In the genomic region with DNA sequence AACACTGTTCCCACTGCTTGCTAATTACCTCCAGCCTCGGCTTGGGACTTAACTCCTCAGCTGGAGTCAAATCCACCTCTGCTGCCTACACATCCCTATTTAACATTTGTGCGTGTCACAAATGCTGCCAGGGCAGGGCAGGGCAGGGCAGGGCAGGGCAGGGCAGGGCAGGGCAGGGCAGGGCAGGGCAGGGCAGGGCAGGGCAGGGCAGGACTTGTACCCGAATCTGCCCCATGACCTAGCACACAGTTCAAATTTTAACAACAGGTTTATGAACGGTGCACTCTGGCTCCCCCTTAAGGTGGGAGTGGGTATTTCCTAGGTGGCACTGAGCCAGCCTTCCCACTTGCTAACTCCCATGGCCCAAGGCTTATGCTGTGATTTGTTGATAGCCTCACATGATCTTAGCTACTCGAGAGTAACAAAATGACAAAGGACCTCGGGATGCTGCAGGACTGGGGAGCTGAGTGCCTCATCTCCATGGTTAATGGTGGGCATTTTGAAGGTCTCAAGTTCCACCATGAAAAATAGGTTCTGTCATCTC, we compare ENCODE assay signal across 8 mouse cellular contexts. TPM values are rescaled to one million over a fixed set of nuclear protein-coding genes. Genes with fewer than 3 reads are reported as not detected.
DNase-seq lines count a peak whose midpoint lies in the region; ATAC-seq and TF ChIP-seq lines count a peak whose summit lies in the region.

No protein-coding gene starts in this region.

- H3K9ac ChIP-seq in embryonic facial prominence, embryonic 11.5 days (replicated peaks; ENCODE audit: low read length): no peak overlapping the region

- WGBS in embryonic facial prominence, embryonic 11.5 days: 9% methylated on average over 6 of the region's 6 CpGs
- WGBS in spleen, adult 2 months: 15% methylated on average over 6 of the region's 6 CpGs

- no peak overlapping the region for H3K27ac ChIP-seq in embryonic facial prominence, embryonic 11.5 days (replicated peaks; ENCODE audit: low read depth, low read length)
- H3K27ac ChIP-seq in spleen, adult 2 months (ENCODE audit: insufficient read depth, low read length): no peak overlapping the region

- no peaks in the 10 kb centered on the region for H3K9me3 ChIP-seq in embryonic facial prominence, embryonic 11.5 days (replicated peaks; ENCODE audit: control insufficient read depth, low read length)

- H3K4me2 ChIP-seq in embryonic facial prominence, embryonic 11.5 days (ENCODE audit: low read depth, low read length): no peak overlapping the region

- no peak for TF ChIP-seq POLR2A in spleen, adult 2 months (IDR thresholded peaks at IDR 0.05; ENCODE audit: low read depth, low read length)

- peak; percentile 55 to 77 for DNase-seq in left cerebral cortex, adult 18-20 months (ENCODE audit: low spot score in 2 of 2)
- DNase-seq in left cerebral cortex, adult 11 months (ENCODE audit: low spot score): no peak
- DNase-seq in adrenal gland, postnatal 14 days: peak; percentile 88
- DNase-seq in embryonic facial prominence, embryonic 11.5 days (ENCODE audit: low spot score): peak; percentile 77
- peak; percentile 81 for DNase-seq in heart, postnatal 4 days
- peak; percentile 74 to 80 for DNase-seq in layer of hippocampus, postnatal 14 days (ENCODE audit: low spot score in 2 of 2)
- DNase-seq in spleen, adult 2 months (ENCODE audit: low read depth in 1 of 2, low spot score in 2 of 2): peak; percentile 30 to 52

- peaks cover 3% of the 10 kb centered on the region for H3K27me3 ChIP-seq in embryonic facial prominence, embryonic 11.5 days (ENCODE audit: control insufficient read depth, insufficient read depth, low read length)
- no peaks in the 10 kb centered on the region for H3K27me3 ChIP-seq in spleen, adult 2 months (ENCODE audit: control insufficient read depth, insufficient read depth, low read length)

- no peak overlapping the region for H3K4me3 ChIP-seq in embryonic facial prominence, embryonic 11.5 days (ENCODE audit: low read depth, low read length)
- no peak overlapping the region for H3K4me3 ChIP-seq in spleen, adult 2 months (ENCODE audit: extremely low read depth, insufficient read depth, insufficient read length)

- no peaks in the 10 kb centered on the region for H3K4me1 ChIP-seq in embryonic facial prominence, embryonic 11.5 days (ENCODE audit: control insufficient read depth, insufficient read depth, low read length)
- H3K4me1 ChIP-seq in spleen, adult 2 months (ENCODE audit: control insufficient read depth, insufficient read depth, insufficient read length): no peaks in the 10 kb centered on the region

- no peak for ATAC-seq in embryonic facial prominence, embryonic 11.5 days (replicated peaks; ENCODE audit: insufficient number of reproducible peaks, low FRiP score, low TSS enrichment, low read depth)
- ATAC-seq in megakaryocyte progenitor cell, adult 5-6 weeks (replicated peaks; ENCODE audit: poor library complexity): peak; percentile 74

- peaks cover 4% of the 10 kb centered on the region; the same call in 1 of the 2 replicates for H3K36me3 ChIP-seq in embryonic facial prominence, embryonic 11.5 days (replicated peaks; ENCODE audit: control insufficient read depth, insufficient read depth, low read depth, low read length)
- H3K36me3 ChIP-seq in spleen, adult 2 months (ENCODE audit: control insufficient read depth, insufficient read depth, low read length): no peaks in the 10 kb centered on the region

- TF ChIP-seq CTCF in spleen, adult 2 months (IDR thresholded peaks at IDR 0.05; ENCODE audit: extremely low read depth, insufficient read depth, insufficient read length, insufficient replicate concordance): peak; percentile 62; the same call in 1 of the 2 replicates

RNA-seq across cellular contexts. Expression of a gene that starts 9.2 kb away (rescaled TPM):
- 10 to 100 TPM; 33.5 to 36.4 TPM for total RNA-seq in left cerebral cortex, adult 18-20 months (2021)
- 15.6 and 16.2 TPM in 2 replicates for total RNA-seq in adrenal gland, postnatal 14 days (2021)
- polyA plus RNA-seq in embryonic facial prominence, embryonic 11.5 days (2014; fragmentation: Nextera tagmentation; extraction: Ambion mirVana): 4.5 and 5.1 TPM in 2 replicates
- total RNA-seq in heart, postnatal 4 days (2021): 1 to 10 TPM; 1.4 to 2.2 TPM
- total RNA-seq in layer of hippocampus, postnatal 14 days (2021): 10 to 100 TPM; 32.5 to 35.5 TPM
- total RNA-seq in megakaryocyte progenitor cell, adult 5-6 weeks (2015): not detected in 2 replicates
- total RNA-seq in megakaryocyte progenitor cell, adult 5-6 weeks (2017): not detected in 2 replicates
- 2.7 and 3.2 TPM in 2 replicates for polyA plus RNA-seq in spleen, adult 2 months (2012; rRNA removed)

RNA-seq across cellular contexts. Expression of a gene that starts 29.7 kb away (rescaled TPM):
- 1 to 10 TPM; 6.4 to 7.5 TPM for total RNA-seq in left cerebral cortex, adult 18-20 months (2021)
- 15.0 and 19.6 TPM in 2 replicates for total RNA-seq in adrenal gland, postnatal 14 days (2021)
- polyA plus RNA-seq in embryonic facial prominence, embryonic 11.5 days (2014; fragmentation: Nextera tagmentation; extraction: Ambion mirVana): 24.4 and 25.0 TPM in 2 replicates
- 10 to 100 TPM; 15.5 to 16.6 TPM for total RNA-seq in heart, postnatal 4 days (2021)
- 1 to 10 TPM; 7.8 to 8.9 TPM for total RNA-seq in layer of hippocampus, postnatal 14 days (2021)
- total RNA-seq in megakaryocyte progenitor cell, adult 5-6 weeks (2015): 7.6 and 9.0 TPM in 2 replicates
- 10.5 and 11.7 TPM in 2 replicates for total RNA-seq in megakaryocyte progenitor cell, adult 5-6 weeks (2017)
- polyA plus RNA-seq in spleen, adult 2 months (2012; rRNA removed): 13.4 and 25.8 TPM in 2 replicates

RNA-seq across cellular contexts. Expression of a gene that starts 31.8 kb away (rescaled TPM):
- total RNA-seq in left cerebral cortex, adult 18-20 months (2021): under 1 TPM; 0.35 to 0.56 TPM
- total RNA-seq in adrenal gland, postnatal 14 days (2021): 2.2 and 3.6 TPM in 2 replicates
- 1.4 TPM in 1 of 2 replicates, not detected in the other for polyA plus RNA-seq in embryonic facial prominence, embryonic 11.5 days (2014; fragmentation: Nextera tagmentation; extraction: Ambion mirVana)
- under 1 TPM; 0.70 to 0.91 TPM for total RNA-seq in heart, postnatal 4 days (2021)
- under 1 TPM; 0.43 to 0.74 TPM for total RNA-seq in layer of hippocampus, postnatal 14 days (2021)
- total RNA-seq in megakaryocyte progenitor cell, adult 5-6 weeks (2015): 0.47 TPM in 1 of 2 replicates, not detected in the other
- 1.6 and 2.0 TPM in 2 replicates for total RNA-seq in megakaryocyte progenitor cell, adult 5-6 weeks (2017)
- polyA plus RNA-seq in spleen, adult 2 months (2012; rRNA removed): 0.58 and 0.89 TPM in 2 replicates

RNA-seq across cellular contexts. Expression of a gene that starts 38.7 kb away (rescaled TPM):
- 10 to 100 TPM; 13.8 to 15.6 TPM for total RNA-seq in left cerebral cortex, adult 18-20 months (2021)
- 23.5 and 30.2 TPM in 2 replicates for total RNA-seq in adrenal gland, postnatal 14 days (2021)
- polyA plus RNA-seq in embryonic facial prominence, embryonic 11.5 days (2014; fragmentation: Nextera tagmentation; extraction: Ambion mirVana): 34.5 and 44.5 TPM in 2 replicates
- total RNA-seq in heart, postnatal 4 days (2021): 1 to 10 TPM; 1.3 to 3.2 TPM
- total RNA-seq in layer of hippocampus, postnatal 14 days (2021): 1 to 10 TPM; 4.2 to 5.8 TPM
- 0.24 and 0.25 TPM in 2 replicates for total RNA-seq in megakaryocyte progenitor cell, adult 5-6 weeks (2015)
- 2.0 TPM in 1 of 2 replicates, not detected in the other for total RNA-seq in megakaryocyte progenitor cell, adult 5-6 weeks (2017)
- 14.7 and 21.1 TPM in 2 replicates for polyA plus RNA-seq in spleen, adult 2 months (2012; rRNA removed)

RNA-seq across cellular contexts. Expression of a gene that starts 44.8 kb away (rescaled TPM):
- 10 to 100 TPM; 67.0 to 68.5 TPM for total RNA-seq in left cerebral cortex, adult 18-20 months (2021)
- 51.4 and 56.3 TPM in 2 replicates for total RNA-seq in adrenal gland, postnatal 14 days (2021)
- 80.7 and 92.0 TPM in 2 replicates for polyA plus RNA-seq in embryonic facial prominence, embryonic 11.5 days (2014; fragmentation: Nextera tagmentation; extraction: Ambion mirVana)
- total RNA-seq in heart, postnatal 4 days (2021): 10 to 100 TPM; 29.4 to 30.8 TPM
- total RNA-seq in layer of hippocampus, postnatal 14 days (2021): 10 to 100 TPM; 41.6 to 45.9 TPM
- 17.8 and 21.9 TPM in 2 replicates for total RNA-seq in megakaryocyte progenitor cell, adult 5-6 weeks (2015)
- total RNA-seq in megakaryocyte progenitor cell, adult 5-6 weeks (2017): 34.2 and 41.8 TPM in 2 replicates
- polyA plus RNA-seq in spleen, adult 2 months (2012; rRNA removed): 86.3 and 144 TPM in 2 replicates
